Mouse (Mus musculus) liver, adult 2 months (tissue): ENCODE measurements around the gene Ttll11.

Source experiments
- CTCF ChIP-seq: fragments of 200-500 bp; IDR thresholded peaks from 2 replicates; pipeline ENCODE4 v1.5.1; 2011; ENCODE audit warnings: low read depth, low read length, control low read depth
- POLR2A ChIP-seq: fragments of 200-500 bp; IDR thresholded peaks from 2 replicates; pipeline ENCODE4 v1.6.1; 2011; ENCODE audit warnings: low read length, control low read depth; ENCODE audit not compliant: insufficient read depth; ENCODE audit errors: extremely low read depth

- TF ChIP-seq CTCF = no peak
- TF ChIP-seq POLR2A = no peak
These were observed 266.3 kb downstream of the Ttll11 start for GRCm38 (mm10) chr2:35713460-35713859.
